Mouse (Mus musculus) spleen, adult 2 months (tissue): ENCODE results near the gene Ephb6. TPM values are rescaled to one million over a fixed set of nuclear protein-coding genes. Genes with fewer than 3 reads are reported as not detected.

Experiments
- DNase-seq, 2 experiments: peaks; one replicate each; pipeline versions ENCODE4 v3.0.0 to v3.0.0-alpha.2; 2012 to 2021; ENCODE audit warnings: low spot score in 2 of 2, low read depth in 1 of 2
- H3K27ac ChIP-seq: fragments of 200-500 bp; 2 replicates; pipeline ENCODE4 v1.5.1; 2012; ENCODE audit warnings: low read length, inconsistent platforms; ENCODE audit not compliant: insufficient read depth
- H3K27me3 ChIP-seq: fragments of 200-500 bp; 2 replicates; pipeline ENCODE4 v1.6.1; 2012; ENCODE audit warnings: mild to moderate bottlenecking, moderate library complexity, low read length, inconsistent platforms; ENCODE audit not compliant: control insufficient read depth, insufficient read depth
- H3K36me3 ChIP-seq: fragments of 200-500 bp; 2 replicates; pipeline ENCODE4 v1.6.1; 2012; ENCODE audit warnings: mild to moderate bottlenecking, low read length, inconsistent platforms; ENCODE audit not compliant: control insufficient read depth, insufficient read depth
- H3K4me1 ChIP-seq: fragments of 200-500 bp; 2 replicates; pipeline ENCODE4 v1.6.1; 2011; ENCODE audit warnings: inconsistent platforms; ENCODE audit not compliant: control insufficient read depth, insufficient read depth, insufficient read length
- H3K4me3 ChIP-seq: fragments of 200-500 bp; 2 replicates; pipeline ENCODE4 v1.5.1; 2011; ENCODE audit warnings: mild to moderate bottlenecking, inconsistent platforms; ENCODE audit not compliant: insufficient read depth, insufficient read length; ENCODE audit errors: extremely low read depth
- CTCF ChIP-seq: fragments of 200-500 bp; IDR thresholded peaks from 2 replicates; pipeline ENCODE4 v1.5.1; 2011; ENCODE audit warnings: mild to moderate bottlenecking, inconsistent platforms; ENCODE audit not compliant: insufficient read depth, insufficient read length, insufficient replicate concordance; ENCODE audit errors: extremely low read depth
- POLR2A ChIP-seq: fragments of 200-500 bp; IDR thresholded peaks from 2 replicates; pipeline ENCODE4 v1.6.1; 2011; ENCODE audit warnings: low read depth, low read length, inconsistent platforms
- WGBS: fragments of 180-500 bp; shearing (Covaris S2); methylation state at CpG from one replicate; pipeline ENCODE4 v1.1.7; 2018; 5-methylcytosine and 5-hydroxymethylcytosine counted together
- polyA plus RNA-seq: library from polyadenylated mRNA; depleted of rRNA; stranded (reverse); fragments of >200 nt; gene quantifications from 2 replicates; pipeline ENCODE4 v1.2.3, GENCODE M21; 2012

The Ephb6 gene
- polyA plus RNA-seq, 1 experiment: 7.5 TPM

DNA sequence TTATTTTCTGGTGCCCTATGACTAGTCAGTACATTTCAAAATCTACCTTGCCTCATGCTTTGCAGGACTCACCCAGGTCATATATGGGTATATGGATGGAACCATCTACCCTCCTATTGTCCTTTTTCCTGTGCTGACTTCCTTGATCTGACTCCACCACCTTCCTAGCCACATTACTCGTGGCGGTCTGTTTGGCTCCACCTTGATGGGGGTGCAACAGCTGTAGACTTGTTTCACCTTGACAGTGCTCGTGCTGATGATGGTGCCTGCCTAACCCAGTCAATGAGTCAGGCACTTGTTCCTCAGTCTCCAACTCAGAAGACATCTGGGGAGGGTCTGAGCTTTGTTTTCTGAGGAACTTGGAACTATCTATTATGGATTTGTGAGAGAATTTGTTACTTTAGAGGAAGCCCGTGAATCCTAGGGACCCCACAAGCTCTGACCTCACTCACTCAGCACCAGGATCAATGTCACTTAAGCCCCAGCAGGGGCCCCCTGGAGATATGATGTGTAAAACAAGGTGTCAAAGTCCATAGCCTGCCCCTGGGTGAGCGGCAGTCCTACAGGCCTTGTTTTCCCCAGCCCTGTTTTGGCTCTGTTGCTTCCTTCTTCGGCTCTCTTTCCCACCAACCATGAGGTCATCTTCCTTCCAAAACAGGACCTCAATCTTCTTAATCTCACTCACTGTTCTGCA, 36.0 kb downstream of the Ephb6 start:
- DNase-seq: no peak
- Histone ChIP-seq H3K4me1 (no peaks in the 10 kb centered on the region), H3K27ac (no peak overlapping the region), H3K36me3 (no peaks in the 10 kb centered on the region), H3K4me3 (no peak overlapping the region), H3K27me3 (no peaks in the 10 kb centered on the region)
- TF ChIP-seq POLR2A (no peak), CTCF (no peak)
- WGBS: 86% methylated on average over 6 of the region's 6 CpGs

DNA sequence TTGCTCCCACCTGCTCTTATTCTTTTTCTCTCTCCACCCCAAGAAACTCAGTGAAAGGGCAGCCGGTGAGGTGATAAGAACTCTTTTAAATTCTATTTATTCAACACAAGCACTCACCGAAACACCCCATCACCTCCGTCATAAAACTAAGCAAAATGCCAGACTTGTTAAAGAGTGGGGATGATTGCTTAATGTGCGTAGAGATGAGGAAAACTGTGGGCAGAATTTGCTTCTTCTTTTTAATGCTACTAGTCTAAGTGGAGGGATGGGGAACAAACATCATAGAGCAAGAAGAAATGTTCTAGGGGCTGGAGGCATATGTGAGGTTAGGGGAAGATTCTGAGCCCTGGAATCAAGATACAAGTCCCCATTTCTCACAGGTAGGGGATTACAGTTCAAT, 37.5 kb downstream of the Ephb6 start:
- 88% methylated on average over 4 of the region's 4 CpGs for WGBS
- no peaks in the 10 kb centered on the region for H3K4me1 ChIP-seq
- H3K36me3 ChIP-seq: no peaks in the 10 kb centered on the region
- no peak overlapping the region for H3K27ac ChIP-seq
- DNase-seq: no peak
- TF ChIP-seq POLR2A: no peak
- TF ChIP-seq CTCF: no peak
- H3K27me3 ChIP-seq: no peaks in the 10 kb centered on the region
- H3K4me3 ChIP-seq: no peak overlapping the region

DNA sequence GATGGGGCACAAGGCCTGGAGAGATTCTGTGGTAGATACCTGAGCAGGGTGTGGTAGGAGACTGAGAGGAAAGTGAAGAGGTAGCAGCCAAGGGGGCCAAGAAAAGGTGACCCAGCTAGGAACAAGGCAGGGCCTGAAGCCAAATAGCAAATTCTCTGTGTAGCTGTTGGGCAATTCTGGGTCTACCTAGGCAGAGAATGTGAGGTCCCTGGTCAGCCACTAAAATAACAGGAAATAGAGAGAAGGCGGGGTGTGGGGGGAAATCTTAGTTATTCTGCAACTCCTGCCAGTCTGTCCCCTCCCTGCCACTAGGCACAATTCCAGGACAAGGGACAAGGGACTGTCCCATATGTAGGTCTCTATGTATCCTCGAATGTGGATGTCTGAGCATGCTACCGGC, 37.9 kb downstream of the Ephb6 start:
- H3K36me3 ChIP-seq: no peaks in the 10 kb centered on the region
- H3K27me3 ChIP-seq: no peaks in the 10 kb centered on the region
- TF ChIP-seq POLR2A (no peak), CTCF (no peak)
- DNase-seq: no peak
- H3K27ac ChIP-seq: no peak overlapping the region
- WGBS: 86% methylated on average over 3 of the region's 3 CpGs
- no peaks in the 10 kb centered on the region for H3K4me1 ChIP-seq
- H3K4me3 ChIP-seq: no peak overlapping the region

DNA sequence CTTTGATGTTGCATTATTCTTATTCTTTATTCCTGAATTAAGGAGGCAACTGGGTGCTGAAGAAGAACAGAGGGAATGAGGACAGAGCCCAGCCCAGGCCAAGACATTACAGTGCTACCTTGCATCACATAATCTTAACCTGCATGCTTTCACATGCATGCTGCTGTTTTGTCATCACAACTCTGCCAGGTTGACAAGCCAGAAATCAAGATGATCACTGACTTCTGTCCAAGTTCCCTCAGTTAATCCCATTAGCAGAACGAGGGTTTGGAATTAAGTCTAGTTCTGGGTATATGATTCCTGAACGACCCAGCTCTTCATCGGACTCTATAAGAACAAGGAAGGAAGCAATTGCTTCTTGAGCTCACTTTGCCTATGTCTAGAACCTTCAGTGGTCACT, 40.9 kb downstream of the Ephb6 start:
- H3K36me3 ChIP-seq: no peaks in the 10 kb centered on the region
- H3K27me3 ChIP-seq: no peaks in the 10 kb centered on the region
- H3K4me1 ChIP-seq: no peaks in the 10 kb centered on the region
- no peak for DNase-seq
- no peak overlapping the region for H3K4me3 ChIP-seq
- H3K27ac ChIP-seq: no peak overlapping the region
- 87% methylated on average over 3 of the region's 3 CpGs for WGBS
- TF ChIP-seq POLR2A (no peak), CTCF (no peak)

DNA sequence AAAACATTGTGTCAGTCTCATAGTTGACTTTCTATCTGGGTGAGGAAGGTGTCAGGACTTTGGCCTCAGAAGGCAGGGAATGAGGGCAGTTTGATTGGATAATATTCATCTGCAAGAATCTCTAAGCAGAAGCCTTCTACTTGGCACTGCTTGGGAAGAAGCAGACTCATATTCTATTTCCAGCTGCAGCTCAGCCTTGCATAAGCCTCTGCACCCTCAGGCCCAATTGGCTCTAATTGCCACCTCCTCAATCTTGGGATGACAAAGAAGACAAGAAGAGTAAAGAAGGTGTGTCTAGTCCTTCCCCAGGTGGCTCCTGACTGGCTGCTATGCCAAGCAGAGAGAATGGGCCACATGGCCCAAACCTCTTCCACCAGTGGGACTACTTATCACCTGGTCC, 41.4 kb downstream of the Ephb6 start:
- Histone ChIP-seq H3K4me3 (no peak overlapping the region), H3K36me3 (no peaks in the 10 kb centered on the region), H3K27ac (no peak overlapping the region), H3K27me3 (no peaks in the 10 kb centered on the region), H3K4me1 (no peaks in the 10 kb centered on the region)
- no peak for DNase-seq
- TF ChIP-seq CTCF: no peak
- TF ChIP-seq POLR2A: no peak

DNA sequence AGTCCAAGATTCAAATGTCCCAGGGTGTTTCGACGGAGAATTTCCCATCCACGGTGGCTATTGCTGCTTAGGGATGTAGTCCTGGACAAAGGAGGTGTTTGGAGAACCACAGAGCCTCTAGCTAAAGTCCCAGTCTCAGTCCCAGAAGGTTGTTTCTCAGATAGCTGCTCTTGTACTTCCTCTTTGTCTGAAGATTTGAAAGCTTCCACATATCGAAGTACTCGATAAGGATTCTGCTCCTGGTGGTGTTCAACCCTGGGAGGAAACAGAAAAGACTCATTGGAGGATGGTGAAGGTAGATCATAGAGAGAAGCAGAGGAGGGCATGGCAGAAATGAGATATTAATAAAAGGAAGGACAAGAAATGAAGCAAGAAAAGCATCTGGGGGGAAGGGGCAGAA, 47.9 kb downstream of the Ephb6 start:
- DNase-seq: no peak
- Histone ChIP-seq H3K27me3 (no peaks in the 10 kb centered on the region), H3K4me1 (no peaks in the 10 kb centered on the region), H3K36me3 (no peaks in the 10 kb centered on the region), H3K4me3 (no peak overlapping the region), H3K27ac (no peak overlapping the region)
- 64% methylated on average over 5 of the region's 5 CpGs for WGBS
- TF ChIP-seq CTCF (no peak), POLR2A (no peak)

DNA sequence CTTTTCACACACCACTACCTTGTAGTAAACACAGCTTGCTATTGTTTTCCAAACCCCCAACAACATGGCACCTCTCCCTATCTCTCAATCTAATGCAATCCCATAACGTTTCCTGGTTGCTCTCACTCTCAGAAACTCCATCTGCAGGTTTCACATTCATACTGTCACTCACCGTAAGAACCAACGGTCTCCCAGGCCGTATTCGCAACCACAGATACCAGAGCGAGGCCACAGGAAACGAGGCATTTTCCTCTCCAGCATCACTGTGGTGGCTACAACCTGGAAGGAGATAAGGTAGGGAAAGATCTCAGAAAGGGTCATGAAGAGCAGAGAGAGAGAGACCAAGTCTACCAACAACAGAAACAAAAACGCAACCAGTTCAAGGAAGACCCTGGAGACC, 49.4 kb downstream of the Ephb6 start:
- H3K27me3 ChIP-seq: no peaks in the 10 kb centered on the region
- no peak for DNase-seq
- H3K36me3 ChIP-seq: no peaks in the 10 kb centered on the region
- no peaks in the 10 kb centered on the region for H3K4me1 ChIP-seq
- H3K4me3 ChIP-seq: no peak overlapping the region
- TF ChIP-seq POLR2A: no peak
- no peak overlapping the region for H3K27ac ChIP-seq
- 13% methylated on average over 8 of the region's 8 CpGs for WGBS
